ENCODE assay signal across 8 mouse cellular contexts in the genomic region with DNA sequence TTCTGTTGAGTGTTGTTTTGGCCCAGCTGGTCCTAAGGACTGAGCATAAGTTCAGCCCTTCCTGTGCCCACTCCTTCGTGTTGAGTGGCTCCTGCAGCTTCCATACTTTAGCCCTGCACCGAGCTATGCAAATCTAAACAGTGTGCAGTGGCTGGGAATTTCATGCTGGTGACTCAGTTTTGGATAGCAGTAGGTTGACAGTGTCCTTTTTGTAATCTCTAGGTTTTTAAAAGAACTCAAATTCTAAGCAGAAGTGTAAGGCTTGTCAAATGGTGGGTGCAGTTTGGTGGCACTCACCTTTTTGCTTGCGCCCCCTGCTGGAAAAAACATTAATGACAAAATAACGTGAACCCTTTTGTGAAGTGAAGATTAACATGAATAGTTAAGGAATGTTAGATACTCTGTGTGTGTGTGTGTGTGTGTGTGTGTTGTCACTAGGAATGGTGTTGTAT. TPM values are rescaled to one million over a fixed set of nuclear protein-coding genes. Genes with fewer than 3 reads are reported as not detected.
DNase-seq lines count a peak whose midpoint lies in the region; ATAC-seq and TF ChIP-seq lines count a peak whose summit lies in the region.

No protein-coding gene starts in this region.

- ATAC-seq in embryonic facial prominence, embryonic 11.5 days (replicated peaks; ENCODE audit: insufficient number of reproducible peaks, low FRiP score, low TSS enrichment, low read depth) = no peak
- ATAC-seq in erythroid progenitor cell, adult 5-6 weeks (replicated peaks; ENCODE audit: low FRiP score, poor library complexity, severe bottlenecking) = peak; percentile 75
- ATAC-seq in kidney, embryonic 14.5 days (ENCODE audit: low FRiP score, low TSS enrichment) = 0 out of 2 replicates have a peak, but pooled peaks have one; percentile 43
- ATAC-seq in liver, embryonic 14.5 days (ENCODE audit: insufficient read depth) = no peak

- WGBS in embryonic facial prominence, embryonic 11.5 days = 47% methylated on average over 4 of the region's 4 CpGs
- WGBS in embryonic facial prominence, embryonic 10.5 days = 54% methylated on average over 4 of the region's 4 CpGs
- 58% methylated on average over 4 of the region's 4 CpGs for WGBS in bone marrow, adult 2 months
- 49% methylated on average over 4 of the region's 4 CpGs for WGBS in kidney, embryonic 14.5 days
- 45% methylated on average over 4 of the region's 4 CpGs for WGBS in liver, embryonic 14.5 days (ENCODE audit: insufficient replicate concordance)

- TF ChIP-seq CTCF in bone marrow, adult 2 months (IDR thresholded peaks at IDR 0.05; ENCODE audit: control insufficient read depth, insufficient read depth, low read length) = peak; percentile 49; the same call in 1 of the 2 replicates
- peak; percentile 68 for TF ChIP-seq CTCF in liver, embryonic 14.5 days (IDR thresholded peaks at IDR 0.05; ENCODE audit: low read depth)

- no peaks in the 10 kb centered on the region for H3K4me1 ChIP-seq in embryonic facial prominence, embryonic 11.5 days (ENCODE audit: control insufficient read depth, insufficient read depth, low read length)
- H3K4me1 ChIP-seq in embryonic facial prominence, embryonic 10.5 days = peaks cover 7% of the 10 kb centered on the region; the same call in 1 of the 2 replicates
- H3K4me1 ChIP-seq in bone marrow, adult 2 months (ENCODE audit: control insufficient read depth, insufficient read depth, low read length) = no peaks in the 10 kb centered on the region
- H3K4me1 ChIP-seq in kidney, embryonic 14.5 days (ENCODE audit: control insufficient read depth, insufficient read depth, low read length) = 0 out of 2 replicates have a peak, but pooled peaks cover 3% of the 10 kb centered on the region
- H3K4me1 ChIP-seq in liver, embryonic 14.5 days (replicated peaks; ENCODE audit: control insufficient read depth in 2 of 2, insufficient read depth in 2 of 2, low read length in 1 of 2) = no peaks in the 10 kb centered on the region

- no peak for TF ChIP-seq POLR2A in bone marrow, adult 2 months (IDR thresholded peaks at IDR 0.05; ENCODE audit: borderline replicate concordance, control insufficient read depth, low read depth, low read length)

- DNase-seq in embryonic facial prominence, embryonic 11.5 days (ENCODE audit: low spot score) = peak; percentile 78
- DNase-seq in embryonic facial prominence, embryonic 10.5 days (ENCODE audit: low spot score) = no peak
- peak; percentile 74 for DNase-seq in 416B (ENCODE audit: low read depth)
- DNase-seq in liver, embryonic 14.5 days (ENCODE audit: low read depth in 3 of 3, low spot score in 3 of 3) = peak; percentile 29 to 46 (median 44)
- DNase-seq in right cerebral cortex, postnatal 14 days = peak; percentile 36

- no peak for TF ChIP-seq EP300 in liver, embryonic 14.5 days (IDR thresholded peaks at IDR 0.05; ENCODE audit: low read depth)

- no peak overlapping the region for H3K27ac ChIP-seq in embryonic facial prominence, embryonic 11.5 days (replicated peaks; ENCODE audit: low read depth, low read length)
- no peak overlapping the region for H3K27ac ChIP-seq in embryonic facial prominence, embryonic 10.5 days (replicated peaks)
- no peak overlapping the region for H3K27ac ChIP-seq in bone marrow, adult 2 months (ENCODE audit: control insufficient read depth, insufficient read depth, low read depth, low read length, poor library complexity)
- H3K27ac ChIP-seq in kidney, embryonic 14.5 days (ENCODE audit: low read depth, low read length) = no peak overlapping the region
- H3K27ac ChIP-seq in liver, embryonic 14.5 days = no peak overlapping the region

- H3K36me3 ChIP-seq in embryonic facial prominence, embryonic 11.5 days (replicated peaks; ENCODE audit: control insufficient read depth, insufficient read depth, low read depth, low read length) = no peaks in the 10 kb centered on the region
- H3K36me3 ChIP-seq in embryonic facial prominence, embryonic 10.5 days (replicated peaks) = peaks cover 41% of the 10 kb centered on the region
- H3K36me3 ChIP-seq in kidney, embryonic 14.5 days (ENCODE audit: control insufficient read depth, insufficient read depth, low read length) = peaks cover 49% of the 10 kb centered on the region
- H3K36me3 ChIP-seq in liver, embryonic 14.5 days (replicated peaks; ENCODE audit: control insufficient read depth, insufficient read depth, low read depth) = peaks cover 2% of the 10 kb centered on the region; the same call in 1 of the 2 replicates

- H3K4me3 ChIP-seq in embryonic facial prominence, embryonic 11.5 days (ENCODE audit: low read depth, low read length) = no peak overlapping the region
- no peak overlapping the region for H3K4me3 ChIP-seq in embryonic facial prominence, embryonic 10.5 days
- no peak overlapping the region for H3K4me3 ChIP-seq in bone marrow, adult 2 months (replicated peaks; ENCODE audit: control insufficient read depth, low read depth, low read length)
- no peak overlapping the region for H3K4me3 ChIP-seq in kidney, embryonic 14.5 days (ENCODE audit: low read length)
- no peak overlapping the region for H3K4me3 ChIP-seq in liver, embryonic 14.5 days (ENCODE audit: insufficient read depth in 1 of 2, low read depth in 2 of 2, low read length in 2 of 2)

- no peak overlapping the region for H3K9ac ChIP-seq in embryonic facial prominence, embryonic 11.5 days (replicated peaks; ENCODE audit: low read length)
- H3K9ac ChIP-seq in kidney, embryonic 14.5 days (ENCODE audit: low read depth, low read length) = no peak overlapping the region
- no peak overlapping the region for H3K9ac ChIP-seq in liver, embryonic 14.5 days (replicated peaks)

- H3K9me3 ChIP-seq in embryonic facial prominence, embryonic 11.5 days (replicated peaks; ENCODE audit: control insufficient read depth, low read length) = no peaks in the 10 kb centered on the region
- no peaks in the 10 kb centered on the region for H3K9me3 ChIP-seq in embryonic facial prominence, embryonic 10.5 days
- H3K9me3 ChIP-seq in kidney, embryonic 14.5 days (ENCODE audit: control insufficient read depth, low read length) = no peaks in the 10 kb centered on the region
- H3K9me3 ChIP-seq in liver, embryonic 14.5 days (ENCODE audit: control insufficient read depth, low read length) = no peaks in the 10 kb centered on the region

- no peaks in the 10 kb centered on the region for H3K27me3 ChIP-seq in embryonic facial prominence, embryonic 11.5 days (ENCODE audit: control insufficient read depth, insufficient read depth, low read length)
- H3K27me3 ChIP-seq in embryonic facial prominence, embryonic 10.5 days (replicated peaks; ENCODE audit: low read depth, poor library complexity, severe bottlenecking) = no peaks in the 10 kb centered on the region
- no peaks in the 10 kb centered on the region for H3K27me3 ChIP-seq in kidney, embryonic 14.5 days (ENCODE audit: control insufficient read depth, insufficient read depth, low read length)
- no peaks in the 10 kb centered on the region for H3K27me3 ChIP-seq in liver, embryonic 14.5 days (ENCODE audit: control insufficient read depth, insufficient read depth, low read length)

- no peak overlapping the region; the same call in 1 of the 2 replicates for H3K4me2 ChIP-seq in embryonic facial prominence, embryonic 11.5 days (ENCODE audit: low read depth, low read length)
- no peak overlapping the region for H3K4me2 ChIP-seq in kidney, embryonic 14.5 days (replicated peaks; ENCODE audit: low read depth, low read length)
- H3K4me2 ChIP-seq in liver, embryonic 14.5 days (ENCODE audit: low read depth) = no peak overlapping the region

RNA-seq across cellular contexts. Expression of a gene that starts 11.1 kb away (rescaled TPM):
- 10.5 and 11.2 TPM in 2 replicates for polyA plus RNA-seq in embryonic facial prominence, embryonic 11.5 days (2014; fragmentation: Nextera tagmentation; extraction: Ambion mirVana)
- 6.1 and 6.6 TPM in 2 replicates for polyA plus RNA-seq in embryonic facial prominence, embryonic 10.5 days (2016; fragmentation: Nextera tagmentation; extraction: Ambion mirVana)
- polyA plus RNA-seq in bone marrow, adult 2 months (2011; ENCODE audit: insufficient read depth, insufficient read length, low replicate concordance, missing spikeins) = 1.7 and 8.2 TPM in 2 replicates
- total RNA-seq in erythroid progenitor cell, adult 5-6 weeks (2015; ENCODE audit: low replicate concordance) = 3.6 and 8.8 TPM in 2 replicates
- total RNA-seq in erythroid progenitor cell, adult 5-6 weeks (2017; ENCODE audit: low replicate concordance) = 2.7 and 4.3 TPM in 2 replicates
- 11.4 and 26.5 TPM in 2 replicates for polyA plus RNA-seq in kidney, embryonic 14.5 days (2014; fragmentation: Nextera tagmentation; extraction: Ambion mirVana)
- 1.2 and 1.7 TPM in 2 replicates for polyA plus RNA-seq in liver, embryonic 14.5 days (2012; rRNA removed)
- 3.6 TPM in 2 replicates for polyA plus RNA-seq in liver, embryonic 14.5 days (2014; fragmentation: Nextera tagmentation; extraction: Ambion mirVana)

Comparison
In these comparisons a context has a peak if more than half of its experiments do, and no peak if none do; other contexts are left out.
1. ATAC-seq: peak in erythroid progenitor cell, adult 5-6 weeks (single experiment) and kidney, embryonic 14.5 days (single experiment); none in embryonic facial prominence, embryonic 11.5 days (single experiment) and liver, embryonic 14.5 days (single experiment).